Mouse (Mus musculus) left cerebral cortex, adult 11 months (tissue): ENCODE data around the gene Ift57.

Experiments
- DNase-seq: peaks from one replicate; pipeline ENCODE4 v3.0.0; 2022; ENCODE audit warnings: low spot score

Ift57 gene

DNA sequence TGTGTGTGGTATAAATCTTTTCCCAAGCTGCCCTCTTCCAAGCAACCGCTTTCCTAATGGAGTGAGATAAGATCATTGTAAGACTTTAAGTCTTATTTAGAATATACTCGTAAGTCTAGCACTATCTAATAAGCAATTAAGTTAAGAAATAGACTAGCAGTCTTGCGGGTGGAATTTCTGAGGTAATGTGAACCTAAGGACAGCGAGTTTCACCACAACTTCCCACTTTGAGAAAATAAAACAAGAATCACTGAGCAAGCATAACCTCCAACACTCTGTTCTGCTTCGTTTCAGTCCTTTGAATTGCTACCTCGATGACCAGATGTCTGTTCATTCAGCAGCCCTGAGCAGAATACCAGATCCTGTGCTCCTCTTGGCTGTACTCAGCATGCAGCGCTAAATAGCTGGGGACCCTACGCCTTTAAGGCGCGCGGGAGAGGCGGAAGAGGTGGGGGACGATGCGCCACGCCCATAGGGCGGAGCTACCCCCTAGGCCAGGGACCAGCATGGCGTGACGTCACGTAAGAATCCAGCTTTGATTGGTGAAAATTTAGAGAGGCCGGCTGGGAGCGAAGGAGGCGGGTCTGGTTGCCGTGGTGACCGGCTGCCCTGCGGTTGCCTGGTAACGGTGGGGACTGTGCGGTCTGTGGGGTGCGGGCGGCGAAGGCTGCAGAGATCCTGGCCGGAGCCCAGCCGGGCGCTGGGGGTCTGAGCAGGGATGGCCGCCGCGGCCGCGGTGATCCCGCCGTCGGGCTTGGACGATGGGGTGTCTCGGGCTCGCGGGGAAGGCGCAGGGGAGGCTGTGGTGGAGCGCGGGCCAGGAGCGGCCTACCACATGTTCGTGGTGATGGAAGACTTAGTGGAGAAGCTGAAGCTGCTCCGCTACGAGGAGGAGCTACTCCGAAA, at the start of gene Ift57:
Gene Ift57, plus strand, starts transcription at position 614 of the 906 bp plus-strand sequence.
- DNase-seq = peak; percentile 99

GRCm38 (mm10) chr16:49657182-49657581, 41.9 kb upstream of the Ift57 start:
- DNase-seq = no peak

GRCm38 (mm10) chr16:49658029-49658428, 41.0 kb upstream of the Ift57 start:
- no peak for DNase-seq

GRCm38 (mm10) chr16:49659131-49659530, 39.9 kb upstream of the Ift57 start:
- DNase-seq = no peak

DNA sequence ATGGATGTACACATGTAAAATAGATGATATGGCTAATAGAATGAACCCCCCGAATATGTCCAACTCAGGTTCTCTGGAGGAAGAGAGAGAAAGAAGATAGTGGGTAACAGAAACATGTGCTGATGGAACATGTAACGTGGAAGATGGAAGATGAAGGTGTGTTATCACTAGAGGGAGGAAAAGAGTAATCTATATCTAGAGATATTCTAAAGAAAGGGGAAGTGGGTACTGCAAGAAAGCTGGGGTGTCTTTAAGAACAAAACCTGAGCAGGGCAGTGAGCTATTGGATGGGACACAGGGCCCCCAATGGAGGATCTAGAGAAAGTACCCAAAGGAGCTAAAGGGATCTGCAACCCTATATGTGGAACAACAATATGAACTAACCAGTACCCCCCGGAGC, 38.9 kb upstream of the Ift57 start:
- no peak for DNase-seq

GRCm38 (mm10) chr16:49662201-49662600, 36.8 kb upstream of the Ift57 start:
- DNase-seq = no peak

DNA sequence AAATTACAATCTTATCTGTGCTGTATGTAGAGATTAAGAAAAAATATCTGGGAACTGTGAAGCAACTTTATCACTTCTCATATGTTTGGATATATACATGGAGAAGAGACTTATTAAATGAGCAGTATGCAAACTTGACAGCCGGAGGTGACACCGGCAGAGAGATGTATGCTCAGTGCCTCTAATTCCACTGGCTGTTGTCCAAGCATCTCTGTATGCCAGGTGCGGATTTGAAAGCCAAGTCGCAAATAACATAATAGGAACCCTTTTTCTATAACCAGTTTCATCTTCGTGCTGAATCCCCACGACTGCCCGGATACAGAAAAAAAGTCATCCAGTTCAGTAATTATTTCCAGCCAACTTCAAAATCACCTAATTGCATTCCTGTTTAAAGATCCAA, 34.4 kb upstream of the Ift57 start:
- no peak for DNase-seq

DNA sequence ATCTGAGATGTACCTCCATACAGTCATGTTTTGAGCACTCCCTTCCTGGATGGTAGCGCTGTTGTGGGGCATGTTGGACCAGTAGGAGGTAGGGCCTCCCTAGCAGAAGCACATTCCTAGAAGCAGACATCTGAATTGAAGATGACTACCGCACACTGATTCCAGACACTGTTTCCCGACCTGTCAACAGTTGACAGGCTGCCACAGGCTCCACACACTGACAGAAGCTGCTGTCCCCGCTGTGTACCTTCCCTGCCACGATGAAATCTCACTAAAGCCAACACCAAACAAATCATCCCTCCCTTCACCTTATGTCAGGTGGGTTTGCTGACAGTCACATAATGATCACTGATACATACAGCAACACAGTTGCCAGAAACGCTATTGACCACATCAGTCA, 19.4 kb upstream of the Ift57 start:
- no peak for DNase-seq

DNA sequence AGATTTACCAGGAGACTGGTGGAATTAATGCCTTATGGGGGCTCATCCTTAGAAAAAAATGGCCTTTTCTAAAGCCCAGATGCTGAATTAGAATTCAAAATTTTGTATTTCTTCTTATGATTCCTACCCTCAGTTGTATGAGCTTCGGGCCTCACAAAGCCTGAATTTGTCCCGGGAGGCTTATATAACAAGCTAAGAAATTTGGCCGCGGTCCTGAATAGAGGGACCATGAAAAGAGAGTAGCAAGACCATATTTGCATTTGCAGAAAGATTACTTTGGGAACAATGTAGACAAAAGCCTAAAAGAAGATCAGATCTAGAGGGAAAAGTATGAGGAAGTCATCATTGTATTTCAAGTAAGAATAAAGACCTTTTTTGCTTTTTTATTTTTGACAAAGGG, 14.1 kb upstream of the Ift57 start:
- no peak for DNase-seq

DNA sequence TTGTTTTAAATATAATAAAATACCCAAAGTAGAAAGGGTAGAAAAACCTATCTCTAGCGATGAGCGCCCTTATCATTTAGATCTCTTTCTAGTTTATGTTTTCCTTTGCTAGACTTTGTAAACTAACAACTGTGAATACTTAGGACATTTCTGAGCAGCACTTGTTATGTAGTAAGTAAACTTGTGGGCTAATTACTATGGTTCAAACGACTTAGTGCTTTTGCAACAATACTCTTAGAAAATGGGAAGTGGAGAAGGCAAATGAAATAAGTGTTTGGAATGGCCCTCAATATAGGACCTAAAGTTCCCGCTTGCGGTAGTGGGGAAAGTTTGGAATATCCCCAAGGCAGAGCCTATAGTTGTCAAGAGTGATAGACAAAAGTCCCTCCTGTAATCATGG, 788 bp downstream of the Ift57 start:
- no peak for DNase-seq

- DNase-seq = no peak
These were observed 9.0 kb downstream of the Ift57 start for GRCm38 (mm10) chr16:49708074-49708473.

- DNase-seq = no peak
These were observed 11.2 kb downstream of the Ift57 start for GRCm38 (mm10) chr16:49710188-49710587.

DNA sequence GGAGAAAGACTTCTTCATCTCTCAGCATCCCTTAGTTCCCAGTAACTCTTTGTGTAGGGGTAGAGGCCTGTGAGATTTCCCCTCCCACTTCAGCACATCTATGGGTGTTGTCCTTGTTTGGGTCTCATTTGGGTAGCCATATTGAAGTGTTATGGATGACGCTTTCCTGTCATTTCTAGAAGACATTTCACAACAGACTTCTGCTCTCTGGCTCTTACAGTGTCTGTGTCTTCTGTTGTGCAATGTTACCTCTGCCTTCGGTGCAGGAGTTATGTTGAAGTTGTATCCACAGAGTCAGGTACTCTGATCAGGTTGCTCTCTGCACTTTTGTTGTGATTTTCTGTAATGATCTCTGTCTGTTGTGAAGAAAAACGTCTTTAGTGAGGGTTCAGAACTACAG, 14.3 kb downstream of the Ift57 start:
- DNase-seq = no peak

GRCm38 (mm10) chr16:49720671-49721070, 21.6 kb downstream of the Ift57 start:
- no peak for DNase-seq

DNA sequence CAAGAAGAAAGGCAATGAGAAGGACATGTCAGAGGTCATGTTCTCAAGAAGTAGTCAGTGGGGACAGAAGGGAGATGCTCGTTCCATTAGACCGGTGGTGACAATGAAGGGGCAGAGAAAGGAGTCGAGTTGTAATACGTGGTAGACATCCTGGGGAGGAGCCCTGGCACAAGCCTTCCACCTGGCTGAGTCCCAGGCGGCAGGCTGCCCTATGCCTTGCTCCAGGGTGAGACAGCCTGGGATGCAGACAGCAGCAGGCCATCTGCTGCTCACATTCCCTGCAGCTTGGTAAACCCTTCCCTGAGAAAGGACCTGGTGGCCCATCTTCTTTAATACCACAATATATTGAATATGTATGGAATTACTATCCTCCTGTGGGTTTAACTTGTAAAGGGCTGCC, 22.6 kb downstream of the Ift57 start:
- no peak for DNase-seq

GRCm38 (mm10) chr16:49723222-49723621, 24.2 kb downstream of the Ift57 start:
- no peak for DNase-seq

DNA sequence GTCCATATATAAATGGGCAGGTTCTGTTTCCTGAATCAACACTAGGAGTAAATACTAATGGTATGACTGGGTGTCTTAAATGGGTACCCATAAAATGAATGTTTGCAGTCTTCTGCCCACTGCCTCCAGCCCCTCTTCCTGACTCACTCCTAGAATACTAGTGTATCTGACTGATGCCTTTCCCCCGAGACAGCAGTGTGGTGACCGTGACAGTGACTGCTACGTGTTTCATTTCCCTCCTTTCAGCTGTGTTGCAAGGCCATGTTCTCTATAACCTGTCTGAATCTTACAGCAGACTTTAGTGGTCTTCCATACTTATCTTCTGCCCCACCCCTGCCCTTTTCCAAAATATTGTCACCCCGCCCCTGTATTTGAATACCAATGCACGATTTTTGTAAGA, 25.2 kb downstream of the Ift57 start:
- no peak for DNase-seq

DNA sequence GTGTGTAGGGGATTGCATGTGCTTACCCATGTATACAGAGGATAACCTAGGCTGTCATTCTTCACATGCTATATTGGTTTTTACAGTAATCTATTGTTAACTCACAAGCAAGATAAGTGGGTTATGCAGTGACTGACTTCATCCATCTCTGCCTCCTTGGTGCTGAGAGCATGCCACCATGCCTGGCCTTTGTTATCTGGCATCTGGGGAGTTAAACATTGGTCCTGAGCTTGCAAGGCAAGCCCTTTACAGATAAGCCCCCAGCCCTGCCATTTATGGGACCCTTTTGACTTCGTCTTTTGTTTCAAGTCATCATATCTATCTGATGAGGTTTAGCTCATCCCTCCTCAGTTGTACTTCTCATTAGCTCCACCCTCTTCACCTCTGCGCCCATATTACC, 25.9 kb downstream of the Ift57 start:
- no peak for DNase-seq

GRCm38 (mm10) chr16:49725446-49725845, 26.4 kb downstream of the Ift57 start:
- DNase-seq = no peak

- no peak for DNase-seq
These were observed 27.2 kb downstream of the Ift57 start for GRCm38 (mm10) chr16:49726216-49726615.

DNA sequence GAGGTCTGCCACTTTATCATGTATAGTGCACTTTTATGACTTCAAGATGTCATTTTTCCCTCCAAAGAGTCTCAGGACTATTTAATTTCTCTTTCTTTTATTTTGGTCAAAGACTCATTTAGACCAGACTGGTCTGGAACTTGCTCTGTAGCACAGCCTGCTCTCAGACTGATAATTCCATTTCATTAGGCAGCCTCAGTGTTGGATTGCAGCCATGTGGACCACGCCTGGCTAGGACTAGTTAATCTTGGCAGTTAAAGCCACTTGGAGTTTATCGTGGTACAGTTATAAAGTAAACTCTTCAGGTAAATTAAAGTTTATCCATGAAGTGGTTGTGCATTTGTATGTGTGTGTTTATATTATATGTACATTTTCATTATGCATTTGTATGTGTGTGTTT, 27.7 kb downstream of the Ift57 start:
- DNase-seq = no peak

- DNase-seq = peak; percentile 59
These were observed 37.5 kb downstream of the Ift57 start for GRCm38 (mm10) chr16:49736536-49736935.

GRCm38 (mm10) chr16:49747360-49747759, 48.3 kb downstream of the Ift57 start:
- DNase-seq = no peak

DNA sequence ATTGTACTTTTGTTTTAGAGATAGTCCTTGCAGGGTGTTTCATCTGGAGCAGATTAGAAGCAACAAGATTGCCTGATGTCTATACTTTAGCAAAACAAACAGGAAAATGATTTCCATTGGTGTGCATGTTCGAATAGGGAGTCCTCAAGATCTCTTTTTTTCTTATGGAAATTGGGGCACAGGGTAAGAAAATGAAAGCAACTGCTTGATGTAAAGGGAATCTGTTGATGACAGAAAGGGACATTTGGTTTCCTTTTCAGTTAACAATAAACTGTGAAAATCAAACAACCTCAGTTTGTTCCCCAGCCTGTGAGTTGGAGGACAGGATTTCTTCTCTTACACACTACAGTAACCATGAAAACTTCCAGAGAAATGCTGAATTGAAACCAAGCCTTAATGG, 53.9 kb downstream of the Ift57 start:
- DNase-seq = no peak
